Mouse (Mus musculus) central nervous system, embryonic 11.5 days (tissue): ENCODE data around the gene Scd2. TPM values are rescaled to one million over a fixed set of nuclear protein-coding genes. Genes with fewer than 3 reads are reported as not detected.

ENCODE experiments used
- polyA plus RNA-seq: library from polyadenylated mRNA; depleted of rRNA; stranded (reverse); fragments of >200 nt; gene quantifications from 2 replicates; pipeline ENCODE4 v1.2.3, GENCODE M21; 2012; rRNA removed

Scd2 gene
- polyA plus RNA-seq: 314 and 359 TPM in 2 replicates

GRCm38 (mm10) chr19:44292941-44293768 is at the start of gene Scd2:
TSS of gene Scd2 (plus strand) at chr19:44293674.

GRCm38 (mm10) chr19:44332833-44333623 is 39.6 kb downstream of the Scd2 start, which contains the start of gene Scd4:
TSS of gene Scd4 (plus strand) at chr19:44333092.

Other genes with a start within 250 kb of the Scd2 start
- 19.7 and 22.0 TPM in 2 replicates for gene Erlin1, start 223.9 kb upstream of the Scd2 start, polyA plus RNA-seq
- 85.1 and 102 TPM in 2 replicates for gene Chuk, start 186.2 kb upstream of the Scd2 start, polyA plus RNA-seq
- 26.6 and 31.4 TPM in 2 replicates for gene Cwf19l1, start 157.8 kb upstream of the Scd2 start, polyA plus RNA-seq
- 86.4 and 96.2 TPM in 2 replicates for gene Bloc1s2, start 147.2 kb upstream of the Scd2 start, polyA plus RNA-seq
- gene Pkd2l1, start 101.2 kb upstream of the Scd2 start, polyA plus RNA-seq: 0.13 and 0.37 TPM in 2 replicates
- gene Scd3, start 90.4 kb upstream of the Scd2 start, polyA plus RNA-seq: 0.28 and 0.50 TPM in 2 replicates
- 0.13 and 0.30 TPM in 2 replicates for gene Scd4, start 39.4 kb downstream of the Scd2 start, polyA plus RNA-seq
- 17.0 and 23.0 TPM in 2 replicates for gene Scd1, start 114.2 kb downstream of the Scd2 start, polyA plus RNA-seq
- gene Wnt8b, start 199.8 kb downstream of the Scd2 start, polyA plus RNA-seq: 12.1 and 21.9 TPM in 2 replicates